Mouse (Mus musculus) brain, adult 2 months (tissue): ENCODE data around the gene Cradd.

Source experiments
- DNase-seq: peaks from one replicate; pipeline ENCODE4 v3.0.0; 2011; ENCODE audit warnings: low read depth, low spot score

The Cradd gene

DNA sequence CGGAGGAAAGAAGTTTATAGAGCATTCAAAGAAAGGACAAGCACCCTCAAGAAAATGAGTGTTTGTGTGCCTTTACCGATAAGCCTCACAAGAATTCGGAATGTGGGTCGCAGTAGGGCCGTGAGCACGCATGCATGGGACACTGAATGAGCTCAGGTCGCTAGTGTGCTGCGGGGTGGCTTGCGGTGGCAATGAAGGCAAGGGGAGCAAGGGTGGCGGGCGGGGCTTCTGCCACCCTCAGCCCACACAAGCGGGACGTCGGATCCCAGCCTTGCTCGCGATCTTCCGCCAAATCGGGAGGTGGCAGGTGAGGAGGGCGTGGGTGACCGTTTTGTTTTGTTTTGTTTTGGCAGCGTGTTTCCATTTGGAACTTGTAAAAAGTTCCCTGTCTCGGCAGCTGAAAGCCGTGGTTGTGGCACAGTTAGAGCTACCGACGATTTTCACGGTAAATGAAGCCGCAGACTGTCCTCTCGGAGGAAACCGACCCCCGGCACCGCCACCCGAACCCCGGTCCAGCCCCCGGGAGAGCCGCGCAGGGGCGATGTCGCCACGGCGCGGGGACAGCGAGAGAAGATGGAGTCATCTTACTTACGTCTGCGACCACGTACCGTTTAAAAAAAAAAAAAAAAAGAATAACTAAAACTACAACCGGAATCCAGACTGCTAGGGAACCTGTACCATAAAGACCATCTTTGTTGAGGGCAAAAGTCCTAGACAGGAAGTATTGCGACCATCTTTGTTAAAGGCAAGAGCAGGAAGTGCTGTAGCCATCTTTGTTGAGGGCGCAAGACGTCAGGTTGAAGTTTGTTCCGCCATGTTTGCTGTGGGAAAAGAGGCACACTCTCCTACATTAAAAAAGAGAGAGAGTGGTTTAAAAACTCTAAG is at the start of gene Cradd:
Gene Cradd, minus strand, starts transcription at position 741 of the 885 bp plus-strand sequence.
- DNase-seq = peak; percentile 98

DNA sequence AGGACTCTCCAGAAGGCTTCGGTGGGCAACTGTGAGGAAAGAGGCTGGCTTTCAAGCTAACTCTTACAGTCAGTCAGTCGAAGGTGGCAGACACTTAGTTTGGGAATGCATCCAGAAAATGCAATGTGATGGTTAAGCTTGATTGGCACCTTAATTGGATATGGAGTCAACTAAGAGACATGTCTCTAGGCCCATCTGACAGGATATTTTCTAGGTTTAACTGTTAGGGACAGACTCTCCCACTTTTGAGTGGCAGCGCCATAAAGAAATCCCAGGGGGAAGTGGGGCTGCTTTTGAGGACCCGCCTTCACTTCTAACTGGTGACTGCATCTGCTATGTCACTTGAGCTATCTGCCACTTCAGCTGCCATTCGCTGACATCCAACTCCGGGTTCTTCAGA is 49.4 kb upstream of the Cradd start:
- no peak for DNase-seq

DNA sequence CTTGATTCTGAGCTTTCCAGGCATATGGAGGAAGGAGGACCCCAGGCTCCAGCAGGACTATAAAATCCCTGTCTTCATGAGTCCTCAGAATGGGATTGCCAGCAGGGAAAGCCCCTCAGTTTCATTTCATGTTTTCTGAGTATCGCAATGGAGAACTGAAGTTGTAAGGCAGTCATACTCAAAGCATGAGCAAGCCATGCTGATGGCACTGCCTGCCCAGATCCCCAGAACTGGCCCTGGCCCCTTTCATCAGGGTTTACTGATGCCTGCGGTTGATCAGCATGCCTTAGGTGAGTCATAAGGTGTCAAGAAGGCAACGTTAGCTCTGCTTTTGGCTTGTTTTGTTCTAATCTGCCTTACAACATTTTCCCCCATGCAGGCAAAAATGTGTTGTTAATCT is 48.0 kb upstream of the Cradd start:
- DNase-seq = no peak

DNA sequence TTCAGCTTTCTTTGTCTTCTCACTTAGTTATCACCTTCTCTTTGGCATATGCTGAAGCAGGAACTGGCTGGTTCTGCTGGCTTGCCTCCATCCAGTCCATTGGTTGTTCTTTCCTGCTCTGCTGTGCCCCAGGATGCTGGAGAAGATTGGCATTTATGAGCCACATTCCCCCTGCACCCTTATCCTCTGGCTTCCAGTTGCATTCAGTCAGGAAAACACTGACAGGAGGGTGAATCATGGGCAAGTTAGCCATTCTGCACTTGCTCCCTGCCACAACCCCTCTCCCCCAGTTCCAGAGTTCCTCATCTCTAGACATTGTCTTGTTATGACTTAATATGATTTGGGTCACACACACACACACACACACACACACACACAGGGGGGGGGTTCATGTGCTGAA is 45.3 kb upstream of the Cradd start:
- no peak for DNase-seq

DNA sequence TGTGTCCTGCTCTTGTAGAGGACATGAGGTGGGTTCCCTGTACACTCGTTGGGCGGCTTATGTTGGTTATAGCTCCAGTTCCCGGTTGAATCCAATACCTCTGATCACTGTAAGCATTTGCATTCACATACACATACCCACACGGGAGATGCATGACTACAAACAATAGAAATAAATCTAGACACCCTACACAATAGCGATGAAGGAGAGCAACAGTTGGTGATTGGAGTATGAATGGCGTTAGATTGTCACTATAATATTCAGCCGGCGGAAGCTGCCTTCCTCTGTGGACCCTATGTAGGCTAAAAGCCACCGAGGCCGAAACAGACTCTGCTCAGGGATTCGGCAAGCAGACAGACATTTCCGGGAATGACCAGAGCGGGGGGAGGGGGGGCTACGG is 44.2 kb upstream of the Cradd start:
- DNase-seq = no peak

DNA sequence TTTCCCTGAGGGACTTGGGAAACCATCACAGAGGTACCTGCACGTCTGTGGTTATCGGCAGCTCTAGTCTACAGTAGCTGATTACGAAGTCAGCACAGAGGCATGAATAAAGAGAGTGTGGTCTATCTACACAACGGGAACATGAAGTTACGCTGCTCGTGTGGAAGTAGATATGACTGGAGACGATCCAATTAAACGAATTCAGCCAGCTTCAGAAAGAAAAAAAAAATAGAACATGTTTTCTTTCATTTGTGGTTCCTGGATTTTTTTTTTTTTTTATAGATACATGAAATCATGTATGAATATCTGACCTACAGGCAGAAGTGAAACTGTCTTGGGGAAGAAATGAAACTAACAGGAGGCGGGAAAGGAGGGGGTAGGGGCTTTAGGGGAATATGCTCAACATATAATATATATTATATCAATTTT is 43.7 kb upstream of the Cradd start:
- DNase-seq = no peak

DNA sequence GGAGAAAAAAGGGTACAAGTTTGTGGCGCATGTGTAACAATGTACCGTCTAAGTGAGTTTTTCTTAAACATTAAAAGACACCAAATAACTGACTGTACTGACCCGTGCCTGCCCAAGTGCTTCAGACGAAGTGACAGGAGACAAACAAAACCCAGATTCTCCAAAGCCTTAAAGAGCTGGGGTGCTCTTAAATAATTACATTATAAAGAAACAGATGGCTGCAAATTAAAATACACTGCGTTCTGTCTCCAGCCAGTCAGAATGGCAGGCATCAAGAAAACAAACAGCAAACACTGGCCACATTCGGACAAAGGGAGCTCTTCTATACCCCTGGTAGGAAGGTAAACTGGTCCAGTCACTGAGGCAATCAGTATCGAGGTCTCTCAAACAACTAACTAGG is 43.3 kb upstream of the Cradd start:
- DNase-seq = no peak

DNA sequence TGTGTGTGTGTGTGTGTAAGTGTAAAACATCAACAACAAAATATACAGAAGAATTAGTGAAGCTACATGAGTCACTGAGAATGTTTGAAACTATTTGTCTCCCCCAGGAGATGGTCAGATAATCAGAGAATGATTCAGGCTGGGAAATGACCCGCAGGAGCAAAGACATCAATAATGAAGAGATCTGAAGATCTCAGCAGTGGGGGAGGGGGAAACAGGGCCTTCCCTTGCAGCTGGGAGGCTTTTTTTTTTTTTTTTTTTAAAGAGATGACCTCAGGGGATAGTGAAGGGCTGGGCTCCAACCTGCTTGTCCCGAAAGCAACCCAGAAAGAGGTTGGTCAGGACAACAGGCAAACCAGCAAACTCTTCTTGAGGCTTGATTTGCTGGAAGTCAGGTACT is 38.4 kb upstream of the Cradd start:
- no peak for DNase-seq

DNA sequence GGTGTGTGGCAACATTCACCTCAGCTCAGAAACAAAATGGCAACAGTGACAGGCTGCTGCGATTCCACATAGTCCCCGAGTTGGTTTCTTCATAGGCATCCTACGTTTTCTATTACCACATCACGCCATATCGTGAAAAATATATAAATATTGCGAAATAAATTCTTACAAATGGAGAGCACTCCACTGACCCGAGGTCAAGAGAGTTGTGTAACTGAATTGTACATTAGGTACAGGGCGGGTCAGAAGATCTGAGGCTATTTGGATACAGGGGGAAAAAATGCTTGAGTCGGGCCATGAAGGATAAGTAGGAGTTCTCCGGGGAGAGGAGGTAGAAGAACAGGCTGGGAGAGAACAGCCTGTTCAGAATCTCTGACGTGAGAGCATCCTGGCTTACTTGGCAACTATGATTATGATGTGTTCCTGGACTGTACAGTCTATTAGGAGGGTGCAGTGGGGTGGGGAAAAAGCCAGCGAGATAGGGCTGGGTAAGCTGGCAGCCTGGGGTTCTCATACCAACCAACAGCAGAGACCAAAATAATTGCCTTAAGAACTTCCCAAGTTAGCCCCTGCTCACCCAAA is 37.4 kb upstream of the Cradd start:
- DNase-seq = no peak

DNA sequence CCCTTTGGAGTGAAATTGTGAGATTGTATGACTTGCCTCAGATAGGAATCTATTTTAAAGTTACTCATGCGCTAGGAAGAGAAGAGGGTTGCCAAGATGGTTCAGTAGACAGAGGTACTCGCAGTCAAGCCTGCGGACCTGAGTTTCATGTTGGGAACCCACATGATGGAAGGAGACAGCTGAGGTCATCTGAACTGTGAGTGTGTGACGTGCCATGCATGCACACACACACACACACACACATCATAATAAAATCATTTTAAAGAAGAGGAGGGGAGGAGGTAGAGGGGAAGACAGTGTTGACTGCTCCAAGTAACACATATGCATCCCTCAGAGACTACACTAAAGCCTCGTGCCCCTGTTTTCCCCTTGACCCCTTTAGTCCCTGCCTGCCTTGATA is 36.1 kb upstream of the Cradd start:
- DNase-seq = no peak

DNA sequence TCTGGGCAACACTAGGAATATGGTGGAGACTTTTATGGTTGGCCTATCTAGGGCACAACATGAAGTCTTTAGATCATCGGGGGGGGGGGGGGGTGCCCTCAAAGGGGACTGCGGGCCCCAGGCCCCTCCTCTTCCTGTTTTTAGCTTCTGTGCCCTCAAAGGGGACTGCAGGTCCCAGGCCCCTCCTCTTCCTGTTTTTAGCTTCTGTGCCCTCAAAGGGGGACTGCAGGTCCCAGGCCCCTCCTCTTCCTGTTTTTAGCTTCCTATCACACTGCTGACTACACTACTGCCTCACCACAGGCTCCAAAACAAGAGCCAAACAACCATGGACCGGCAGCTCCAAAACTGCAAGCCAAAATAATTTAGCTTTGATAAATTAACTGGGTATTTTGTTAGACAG is 33.8 kb upstream of the Cradd start:
- no peak for DNase-seq

DNA sequence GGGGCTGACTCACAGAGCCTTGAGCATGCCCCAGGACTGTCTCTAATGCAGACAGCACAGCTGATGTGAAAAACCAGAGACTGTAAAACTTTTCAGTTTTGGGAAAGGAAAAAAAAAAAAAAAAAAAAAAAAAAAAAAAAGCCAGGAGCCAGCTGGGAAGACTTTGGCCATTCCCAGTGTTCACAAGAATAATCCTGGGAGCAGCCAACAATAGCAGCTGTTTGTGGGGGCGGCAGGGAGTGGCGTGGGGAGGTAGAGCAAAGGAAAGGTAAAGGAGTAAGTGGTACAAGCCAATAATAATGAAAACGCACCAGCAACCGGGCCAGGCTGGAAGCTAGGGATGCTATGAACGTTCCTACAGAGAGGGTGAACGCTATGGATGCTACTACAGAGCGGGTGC is 32.8 kb upstream of the Cradd start:
- DNase-seq = no peak

DNA sequence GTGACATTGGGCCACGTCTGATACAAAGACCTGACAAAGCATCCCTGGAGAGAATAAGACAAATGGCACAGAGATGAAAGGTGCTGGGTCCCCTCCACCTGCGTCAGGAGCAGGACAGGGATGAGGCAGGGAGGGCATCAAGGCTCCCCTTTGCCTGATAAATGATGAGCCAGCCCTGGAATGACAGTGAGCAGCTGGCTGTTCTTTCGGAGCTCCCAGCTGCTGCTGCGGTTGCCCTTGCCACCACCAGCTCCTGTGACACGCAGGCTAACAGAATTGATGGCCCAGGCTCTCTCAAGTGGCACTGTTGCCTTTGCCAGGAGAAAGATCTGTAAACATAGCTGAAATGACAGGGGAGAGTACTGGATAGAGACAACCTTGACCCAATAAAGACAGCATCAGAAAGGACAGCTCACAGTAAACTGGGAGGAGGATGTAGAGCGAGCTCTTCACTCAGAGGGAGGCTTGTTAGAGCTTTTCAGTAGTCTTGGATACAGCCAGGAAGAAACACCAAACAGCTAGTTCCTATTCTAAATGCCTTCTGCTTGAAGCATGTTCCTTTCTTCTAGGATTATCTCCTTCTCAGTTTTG is 31.8 kb upstream of the Cradd start:
- DNase-seq = peak; percentile 23

DNA sequence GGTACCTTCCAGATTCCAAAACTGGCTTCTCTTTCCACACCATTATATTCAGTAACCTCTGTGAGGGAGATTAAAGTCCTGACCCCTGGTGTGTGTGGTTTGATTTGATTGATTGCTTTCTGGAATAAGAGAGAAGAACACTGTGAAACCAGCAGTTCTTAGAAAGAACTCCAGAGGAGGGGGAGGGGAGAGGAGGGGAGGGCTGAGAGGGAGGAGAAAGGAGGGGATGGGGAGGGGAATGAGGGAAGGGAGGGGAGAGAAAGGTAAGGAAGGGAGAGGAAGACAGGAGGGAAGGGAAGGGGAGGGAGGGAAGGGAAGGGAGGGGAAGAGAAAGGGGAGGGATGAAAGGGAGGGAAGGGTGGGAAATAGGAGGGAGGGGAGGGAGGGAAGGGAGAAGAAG is 30.7 kb upstream of the Cradd start:
- DNase-seq = no peak

DNA sequence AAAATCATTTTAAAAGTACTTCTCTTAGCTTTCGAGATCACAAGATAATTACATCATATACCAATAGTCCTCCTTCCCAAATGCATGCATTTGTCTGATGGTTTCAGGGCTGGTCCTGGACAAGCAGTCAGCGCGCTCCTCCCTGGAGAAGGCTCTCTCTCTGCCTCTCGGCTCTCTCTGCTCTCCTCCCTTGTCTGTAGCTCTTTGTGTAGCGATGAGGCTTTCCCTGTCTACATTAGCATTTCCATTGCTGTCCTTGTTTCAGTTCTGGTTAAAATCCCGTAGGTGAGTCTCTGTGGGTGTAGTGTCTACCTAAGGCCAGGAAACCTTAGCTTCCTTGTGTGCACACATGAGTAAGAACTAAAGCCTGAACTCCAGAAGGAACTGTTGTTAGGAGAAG is 30.1 kb upstream of the Cradd start:
- no peak for DNase-seq

DNA sequence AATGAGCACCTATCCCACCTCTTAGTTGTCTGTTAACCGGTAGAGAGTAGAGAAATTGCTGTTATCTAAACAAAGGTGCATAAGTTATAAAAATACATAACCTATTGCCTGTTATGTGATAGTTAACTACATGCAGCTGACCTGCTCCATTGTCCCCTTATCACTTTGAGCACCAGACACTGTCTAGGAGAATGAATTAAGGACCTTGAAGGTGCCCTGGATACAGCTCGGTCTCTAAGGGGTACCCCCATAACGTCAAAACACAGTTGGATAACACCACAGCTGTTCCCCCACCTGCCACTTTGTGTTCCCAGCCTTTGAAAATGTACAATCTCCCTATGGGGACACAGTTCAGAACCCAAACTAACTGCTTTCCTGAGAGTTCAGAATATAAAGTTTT is 24.5 kb upstream of the Cradd start:
- DNase-seq = no peak

DNA sequence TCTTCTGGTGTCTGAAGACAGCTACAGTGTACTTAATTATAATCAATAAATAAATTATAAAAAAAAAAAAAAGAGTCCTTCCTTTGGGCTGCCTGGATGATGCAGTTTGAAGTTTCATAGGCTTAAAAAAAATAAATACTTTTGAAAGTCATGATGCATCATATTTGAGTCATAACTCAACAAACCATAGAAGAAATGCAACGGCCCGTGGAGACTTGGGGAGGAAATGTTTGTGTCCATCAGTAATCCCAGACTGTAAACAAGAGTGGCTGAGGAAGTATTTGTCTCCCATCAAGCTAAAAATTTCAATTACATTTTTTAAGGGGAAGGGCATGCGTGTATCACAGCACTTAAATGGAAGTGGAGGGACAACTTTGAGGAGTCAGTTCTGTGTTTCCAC is 23.8 kb upstream of the Cradd start:
- DNase-seq = no peak

DNA sequence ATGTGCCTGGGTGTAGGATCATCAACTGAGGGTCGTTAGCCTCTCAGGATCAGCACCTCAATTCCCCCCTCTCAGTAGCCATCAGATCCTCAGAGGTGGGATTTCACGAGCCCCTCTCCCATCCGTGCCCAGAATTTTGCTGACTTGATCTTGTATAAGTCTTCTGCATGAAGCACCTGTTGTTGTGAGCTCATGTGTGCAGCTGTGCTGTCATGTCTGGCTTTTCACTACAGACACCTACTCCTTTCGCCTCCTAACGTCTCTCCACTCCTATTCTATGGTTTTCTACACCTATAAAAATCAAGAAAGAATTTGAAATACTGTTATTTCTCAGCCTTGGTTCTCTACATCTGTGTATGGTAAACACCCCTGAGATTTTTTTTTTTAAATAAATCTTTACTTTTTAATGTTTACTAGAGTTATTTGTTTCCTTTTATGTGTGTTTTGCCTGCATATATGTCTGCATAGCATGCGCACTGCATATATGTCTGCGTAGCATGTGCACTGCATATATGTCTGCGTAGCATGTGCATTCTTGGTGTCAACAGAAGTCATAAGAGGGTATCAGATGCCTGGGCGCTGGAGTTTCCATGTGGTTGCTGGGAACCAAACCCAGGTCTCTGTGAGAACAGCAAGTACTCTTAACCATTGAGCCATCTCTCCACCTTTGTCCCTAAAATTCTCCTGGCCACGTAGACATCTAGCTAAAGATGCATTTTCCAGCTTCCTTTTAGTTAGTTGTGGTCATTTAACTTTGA is 19.1 kb upstream of the Cradd start:
- no peak for DNase-seq

DNA sequence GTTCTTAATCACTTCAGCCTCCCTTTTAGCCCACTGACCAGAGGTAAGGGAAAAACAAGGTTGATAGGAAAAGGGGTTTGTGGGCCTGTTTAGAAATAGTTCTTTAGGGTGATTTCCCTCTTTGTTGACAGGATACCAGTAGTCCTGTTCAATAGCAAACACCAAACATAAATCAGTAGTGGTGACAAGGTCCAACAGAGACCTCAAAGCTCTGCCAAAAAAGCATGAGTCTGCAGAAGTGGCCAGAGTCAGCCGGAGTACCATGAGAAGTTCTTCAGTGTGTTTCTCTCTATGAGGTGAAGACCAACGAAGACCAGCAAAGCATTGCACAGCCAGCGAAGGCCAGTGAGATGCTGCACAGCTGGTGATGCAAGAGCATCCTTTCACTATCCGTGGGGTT is 16.7 kb upstream of the Cradd start:
- no peak for DNase-seq

DNA sequence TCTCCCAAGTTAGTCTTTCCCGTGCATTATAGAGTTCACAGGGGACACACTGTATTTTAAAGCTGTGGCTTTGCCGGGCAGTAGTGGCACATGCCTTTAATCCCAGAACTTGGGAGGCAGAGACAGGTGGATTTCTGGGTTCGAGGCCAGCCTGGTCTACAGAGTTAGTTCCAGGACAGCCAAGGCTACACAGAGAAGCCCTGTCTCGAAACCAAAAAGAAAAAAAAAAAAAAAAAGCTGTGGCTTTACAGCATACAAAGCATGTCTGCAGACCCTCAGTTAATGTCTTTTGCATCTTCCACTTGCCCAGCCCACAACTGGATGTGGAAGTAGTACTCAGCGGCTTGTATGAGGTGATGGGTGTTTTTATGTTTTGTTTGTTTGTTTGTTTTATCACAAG is 13.7 kb upstream of the Cradd start:
- DNase-seq = no peak

DNA sequence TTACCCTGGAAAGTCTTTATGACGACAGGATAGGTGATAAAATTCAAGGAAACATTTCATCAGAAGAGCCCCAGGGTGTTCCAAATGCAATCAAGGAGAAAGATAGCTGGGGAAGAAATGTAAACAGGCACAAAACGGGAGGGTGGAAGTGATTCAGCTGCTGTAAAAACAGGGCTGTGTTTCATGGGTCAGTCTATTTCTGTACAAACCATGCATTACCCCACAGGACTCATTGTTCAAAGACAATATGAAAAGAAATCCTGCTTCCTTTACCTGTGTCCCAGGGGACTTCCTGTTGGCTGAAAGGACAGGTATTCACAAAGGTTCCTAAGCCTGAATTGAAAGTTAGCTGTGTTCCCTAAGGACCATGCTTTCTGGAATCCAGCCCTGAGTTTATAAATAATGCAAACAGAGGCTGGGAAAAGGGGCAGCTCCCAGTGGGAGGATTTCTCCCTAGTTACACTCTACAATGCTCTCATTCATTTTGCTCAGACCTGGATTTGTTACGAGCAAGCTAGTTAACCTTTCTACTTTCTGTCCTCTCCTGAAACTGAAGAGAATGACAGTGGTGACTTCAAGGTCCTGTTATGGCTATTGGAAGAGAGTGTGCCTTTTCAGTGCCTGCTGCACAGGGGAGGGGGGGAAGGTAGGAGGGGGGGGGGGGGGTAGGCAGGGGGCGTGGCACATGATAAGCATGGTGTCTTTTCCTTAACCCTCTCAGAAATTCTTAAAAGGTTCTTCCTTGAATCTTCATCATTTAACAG is 13.0 kb upstream of the Cradd start:
- DNase-seq = peak; percentile 27

DNA sequence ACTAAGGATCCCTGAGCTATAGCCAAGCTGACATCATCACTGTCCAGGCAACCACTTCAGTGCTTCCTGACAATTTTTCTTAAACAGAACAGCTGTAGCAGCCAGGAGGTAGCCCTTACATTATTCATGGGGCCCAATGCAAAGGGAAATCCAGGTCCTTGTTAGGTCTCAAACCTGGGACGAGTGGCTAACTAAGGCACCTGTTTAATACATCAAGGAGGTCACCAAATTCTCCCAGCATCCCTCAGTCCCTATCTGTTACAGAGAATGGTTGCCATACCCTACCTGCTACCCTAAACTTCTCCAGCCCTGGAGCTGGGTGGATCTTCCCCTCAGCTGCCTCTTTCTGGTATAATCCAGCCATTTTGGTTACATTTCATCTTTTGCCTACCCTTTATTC is 10.9 kb upstream of the Cradd start:
- no peak for DNase-seq
